Mouse (Mus musculus) stomach, embryonic 15.5 days (tissue): Measurements from ENCODE around the gene Zfp94. TPM values are rescaled to one million over a fixed set of nuclear protein-coding genes. Genes with fewer than 3 reads are reported as not detected.

Experiments
- ATAC-seq: fragments of 200-750 bp; cut with Nextera tagmentation; 2 replicates; pipeline ENCODE4 v1.8.0; 2017; ENCODE audit warnings: low read depth, moderate number of reproducible peaks, moderate TSS enrichment; ENCODE audit not compliant: insufficient read depth, low FRiP score
- H3K27ac ChIP-seq: fragments of 300-500 bp; sonication (generic); 2 replicates; pipeline ENCODE4 v1.5.1; 2015; ENCODE audit warnings: mild to moderate bottlenecking, inconsistent platforms
- H3K27me3 ChIP-seq: fragments of 300-500 bp; sonication (generic); replicated peaks from 2 replicates; pipeline ENCODE4 v1.6.1; 2015; ENCODE audit warnings: inconsistent platforms
- H3K36me3 ChIP-seq: fragments of 300-500 bp; sonication (generic); 2 replicates; pipeline ENCODE4 v1.6.1; 2015; ENCODE audit warnings: inconsistent platforms
- H3K4me1 ChIP-seq: fragments of 300-500 bp; sonication (generic); 2 replicates; pipeline ENCODE4 v1.6.1; 2015; ENCODE audit warnings: inconsistent platforms
- H3K4me2 ChIP-seq: fragments of 300-500 bp; sonication (generic); 2 replicates; pipeline ENCODE4 v1.6.1; 2015; ENCODE audit warnings: mild to moderate bottlenecking, inconsistent platforms
- H3K4me3 ChIP-seq: fragments of 300-500 bp; sonication (generic); replicated peaks from 2 replicates; pipeline ENCODE4 v1.5.1; 2015; ENCODE audit warnings: inconsistent platforms
- H3K9ac ChIP-seq: fragments of 300-500 bp; sonication (generic); 2 replicates; pipeline ENCODE4 v1.6.1; 2015; ENCODE audit warnings: inconsistent platforms
- H3K9me3 ChIP-seq: fragments of 300-500 bp; sonication (generic); 2 replicates; pipeline ENCODE4 v1.6.1; 2016; ENCODE audit warnings: inconsistent platforms
- WGBS: fragments of 180-500 bp; shearing (Covaris S2); methylation state at CpG from one replicate; pipeline ENCODE4 v1.1.7; 2015; 5-methylcytosine and 5-hydroxymethylcytosine counted together
- polyA plus RNA-seq: library from polyadenylated mRNA; unstranded; fragments of >200 nt; fragmentation: Nextera tagmentation; extraction: Ambion mirVana; gene quantifications from 2 replicates; pipeline ENCODE4 v1.2.1, GENCODE M21; 2015

Zfp94 gene
- polyA plus RNA-seq, 1 experiment from 2014 or later: 9.3 TPM

GRCm38 (mm10) chr7:24338241-24338640 is 21.8 kb upstream of the Zfp94 start:
- 46% methylated on average over 2 of the region's 2 CpGs for WGBS
- Histone ChIP-seq H3K27ac (no peak overlapping the region), H3K9ac (no peak overlapping the region), H3K4me2 (no peak overlapping the region), H3K9me3 (no peaks in the 10 kb centered on the region), H3K36me3 (no peaks in the 10 kb centered on the region), H3K4me3 (no peak overlapping the region), H3K4me1 (no peaks in the 10 kb centered on the region), H3K27me3 (peaks cover 2% of the 10 kb centered on the region; the same call in 1 of the 2 replicates)
- ATAC-seq: no peak

- 10% methylated on average over 5 of the region's 5 CpGs for WGBS
- no peaks in the 10 kb centered on the region for H3K4me1 ChIP-seq
- H3K36me3 ChIP-seq: no peaks in the 10 kb centered on the region
- H3K9ac ChIP-seq: no peak overlapping the region
- no peak overlapping the region for H3K27ac ChIP-seq
- ATAC-seq: no peak
- peaks cover 2% of the 10 kb centered on the region; the same call in 1 of the 2 replicates for H3K27me3 ChIP-seq
- H3K9me3 ChIP-seq: no peaks in the 10 kb centered on the region
- H3K4me2 ChIP-seq: no peak overlapping the region
- H3K4me3 ChIP-seq: no peak overlapping the region
These were observed 19.3 kb upstream of the Zfp94 start for GRCm38 (mm10) chr7:24335699-24336309.

- Histone ChIP-seq H3K27ac (no peak within 1 kb of the TSS), H3K9me3 (no peaks in the 10 kb centered on the region), H3K27me3 (peaks cover 2% of the 10 kb centered on the region; the same call in 1 of the 2 replicates), H3K36me3 (no peaks in the 10 kb centered on the region), H3K9ac (no peak within 1 kb of the TSS), H3K4me1 (no peaks in the 10 kb centered on the region), H3K4me2 (peak within 1 kb of the TSS; percentile 32), H3K4me3 (0 out of 2 replicates have a peak within 1 kb of the TSS, but pooled peaks have one; percentile 5)
- ATAC-seq: no peak
- 38% methylated on average over 49 of the region's 49 CpGs for WGBS
These were observed 17.0 kb upstream of the Zfp94 start, which contains the start of gene Tescl for GRCm38 (mm10) chr7:24333304-24333986. Gene Tescl (minus strand): TSS chr7:24333936.

- WGBS: 72% methylated on average over 14 of the region's 14 CpGs
- Histone ChIP-seq H3K4me3 (no peak overlapping the region), H3K27me3 (no peaks in the 10 kb centered on the region), H3K4me1 (0 out of 2 replicates have a peak, but pooled peaks cover 6% of the 10 kb centered on the region), H3K4me2 (no peak overlapping the region), H3K27ac (no peak overlapping the region), H3K9ac (no peak overlapping the region), H3K9me3 (no peaks in the 10 kb centered on the region), H3K36me3 (no peaks in the 10 kb centered on the region)
- peak; percentile 56; the same call in 1 of the 2 replicates for ATAC-seq
These were observed 11.0 kb upstream of the Zfp94 start for GRCm38 (mm10) chr7:24327281-24327975.

GRCm38 (mm10) chr7:24326273-24327135 is 10.0 kb upstream of the Zfp94 start:
- Histone ChIP-seq H3K27me3 (no peaks in the 10 kb centered on the region), H3K9ac (no peak overlapping the region), H3K36me3 (no peaks in the 10 kb centered on the region), H3K4me1 (0 out of 2 replicates have a peak, but pooled peaks cover 6% of the 10 kb centered on the region), H3K4me3 (peak overlapping the region; percentile 27; the same call in 1 of the 2 replicates), H3K4me2 (peak overlapping the region; percentile 56), H3K27ac (no peak overlapping the region), H3K9me3 (no peaks in the 10 kb centered on the region)
- WGBS: 54% methylated on average over 20 of the region's 20 CpGs
- ATAC-seq: no peak

GRCm38 (mm10) chr7:24325675-24326128 is 9.2 kb upstream of the Zfp94 start:
- Histone ChIP-seq H3K27me3 (no peaks in the 10 kb centered on the region), H3K4me3 (peak overlapping the region; percentile 27), H3K9ac (no peak overlapping the region), H3K4me2 (peak overlapping the region; percentile 56), H3K36me3 (no peaks in the 10 kb centered on the region), H3K27ac (no peak overlapping the region), H3K9me3 (no peaks in the 10 kb centered on the region), H3K4me1 (0 out of 2 replicates have a peak, but pooled peaks cover 6% of the 10 kb centered on the region)
- no peak for ATAC-seq
- 17% methylated on average over 13 of the region's 13 CpGs for WGBS

- Histone ChIP-seq H3K4me3 (no peak overlapping the region), H3K9me3 (no peaks in the 10 kb centered on the region), H3K9ac (no peak overlapping the region), H3K36me3 (no peaks in the 10 kb centered on the region), H3K27ac (no peak overlapping the region), H3K4me1 (0 out of 2 replicates have a peak, but pooled peaks cover 6% of the 10 kb centered on the region), H3K4me2 (no peak overlapping the region; the same call in 1 of the 2 replicates), H3K27me3 (no peaks in the 10 kb centered on the region)
- no peak for ATAC-seq
- 84% methylated on average over 6 of the region's 6 CpGs for WGBS
These were observed 8.7 kb upstream of the Zfp94 start for GRCm38 (mm10) chr7:24325197-24325596.

GRCm38 (mm10) chr7:24322593-24322992 is 6.1 kb upstream of the Zfp94 start:
- no peak overlapping the region for H3K27ac ChIP-seq
- H3K27me3 ChIP-seq: no peaks in the 10 kb centered on the region
- no peak overlapping the region for H3K9ac ChIP-seq
- no peaks in the 10 kb centered on the region for H3K9me3 ChIP-seq
- H3K4me3 ChIP-seq: no peak overlapping the region
- no peak overlapping the region for H3K4me2 ChIP-seq
- no peaks in the 10 kb centered on the region for H3K36me3 ChIP-seq
- H3K4me1 ChIP-seq: 0 out of 2 replicates have a peak, but pooled peaks cover 6% of the 10 kb centered on the region
- no peak for ATAC-seq
- 74% methylated on average over 4 of the region's 4 CpGs for WGBS

GRCm38 (mm10) chr7:24318942-24319341 is 2.5 kb upstream of the Zfp94 start:
- no peaks in the 10 kb centered on the region for H3K27me3 ChIP-seq
- 0 out of 2 replicates have a peak, but pooled peaks cover 5% of the 10 kb centered on the region for H3K4me1 ChIP-seq
- ATAC-seq: no peak
- no peaks in the 10 kb centered on the region for H3K36me3 ChIP-seq
- H3K9me3 ChIP-seq: no peaks in the 10 kb centered on the region
- no peak overlapping the region for H3K27ac ChIP-seq
- H3K4me3 ChIP-seq: no peak overlapping the region
- no peak overlapping the region for H3K4me2 ChIP-seq
- 46% methylated on average over 6 of the region's 6 CpGs for WGBS
- no peak overlapping the region for H3K9ac ChIP-seq

GRCm38 (mm10) chr7:24315726-24316566 is 520 bp downstream of the Zfp94 start:
- H3K4me1 ChIP-seq: 0 out of 2 replicates have a peak, but pooled peaks cover 5% of the 10 kb centered on the region
- 27% methylated on average over 29 of the region's 29 CpGs for WGBS

More at GRCm38 (mm10) chr7:24315726-24316566, 520 bp downstream of the Zfp94 start:
- Histone ChIP-seq H3K36me3 (peaks cover 7% of the 10 kb centered on the region), H3K4me2 (peak overlapping the region; percentile 86), H3K9ac (peak overlapping the region; percentile 71), H3K4me3 (peak overlapping the region; percentile 66), H3K9me3 (no peaks in the 10 kb centered on the region), H3K27ac (peak overlapping the region; percentile 44; the same call in 1 of the 2 replicates), H3K27me3 (no peaks in the 10 kb centered on the region)
- no peak; the same call in 1 of the 2 replicates for ATAC-seq
